Mouse (Mus musculus): ENCODE measurements around the gene Urad. TPM values are rescaled to one million over a fixed set of nuclear protein-coding genes. Genes with fewer than 3 reads are reported as not detected.

The Urad gene
- polyA plus RNA-seq, 1 experiment from 2014 or later = not detected

DNA sequence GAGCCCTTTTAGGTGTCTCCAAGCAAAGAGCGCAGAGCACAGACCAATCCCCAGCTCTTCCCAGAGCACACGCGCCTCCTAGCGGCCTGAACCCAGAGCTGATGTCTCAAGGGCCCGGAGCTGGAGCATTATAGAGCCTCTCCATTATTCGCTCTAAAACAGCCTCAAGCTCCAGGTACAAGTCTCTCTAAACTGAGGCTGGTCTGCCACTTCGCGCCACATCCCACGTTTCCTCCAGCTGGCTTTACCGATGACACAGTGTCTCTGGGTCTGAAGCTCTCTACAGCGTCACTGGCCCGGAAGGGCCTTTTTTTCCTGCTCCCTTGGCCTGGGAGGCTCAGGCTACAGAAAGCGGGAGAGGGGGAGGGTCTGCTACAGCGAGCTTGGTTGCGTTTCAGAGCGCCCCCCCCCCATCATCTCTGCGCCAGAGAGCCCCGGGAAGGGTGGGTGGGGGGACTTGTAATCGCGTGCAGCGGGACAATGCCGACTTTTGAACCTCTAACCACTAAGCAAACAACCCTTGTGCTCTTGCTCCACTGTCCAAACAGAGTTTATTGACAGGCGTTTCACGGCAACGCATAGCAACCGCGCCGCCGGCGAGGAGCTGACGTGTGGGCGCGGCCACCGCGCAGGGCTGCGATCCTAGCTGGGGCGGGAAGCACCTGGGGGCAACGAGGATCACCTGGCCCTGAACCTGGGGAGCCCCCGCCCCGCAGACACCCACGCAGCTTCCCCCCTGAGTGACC, 22.8 kb downstream of the Urad start:
- Histone ChIP-seq H3K27ac (no peak overlapping the region), H3K4me3 (peak overlapping the region; percentile 18), H3K36me3 (no peaks in the 10 kb centered on the region), H3K4me2 (peak overlapping the region; percentile 39), H3K9me3 (no peaks in the 10 kb centered on the region), H3K9ac (no peak overlapping the region), H3K27me3 (peaks cover 98% of the 10 kb centered on the region), H3K4me1 (peaks cover 15% of the 10 kb centered on the region)
- WGBS = under 1% methylated on average over 41 of the region's 41 CpGs
- ATAC-seq (ENCODE audit: insufficient number of reproducible peaks, insufficient read depth, low FRiP score, low TSS enrichment, low read depth) = 0 out of 2 replicates have a peak, but pooled peaks have one; percentile 56

DNA sequence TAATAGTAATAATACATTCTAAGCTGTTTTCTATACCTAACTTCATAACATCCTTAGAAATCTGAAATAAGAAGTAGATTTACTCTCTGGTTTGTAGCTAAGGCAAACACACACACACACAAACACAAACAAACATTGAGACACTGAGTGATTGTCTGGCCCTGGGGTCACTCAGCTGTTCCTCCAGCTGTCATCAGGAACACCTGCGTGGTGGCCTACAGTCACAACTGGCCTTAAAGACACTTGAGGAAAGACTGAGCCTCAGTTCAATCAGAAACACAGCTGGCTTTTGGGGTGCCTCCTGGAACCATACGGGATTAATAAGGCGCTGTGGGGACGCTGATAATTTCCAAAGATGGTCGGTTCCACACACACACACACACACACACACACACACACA, 25.0 kb downstream of the Urad start:
- Histone ChIP-seq H3K36me3 (no peaks in the 10 kb centered on the region), H3K27ac (no peak overlapping the region), H3K4me2 (no peak overlapping the region), H3K9ac (no peak overlapping the region), H3K4me3 (no peak overlapping the region), H3K4me1 (peaks cover 10% of the 10 kb centered on the region), H3K27me3 (peaks cover 98% of the 10 kb centered on the region), H3K9me3 (no peaks in the 10 kb centered on the region)
- ATAC-seq (ENCODE audit: insufficient number of reproducible peaks, insufficient read depth, low FRiP score, low TSS enrichment, low read depth) = no peak
- WGBS = 53% methylated on average over 5 of the region's 5 CpGs

DNA sequence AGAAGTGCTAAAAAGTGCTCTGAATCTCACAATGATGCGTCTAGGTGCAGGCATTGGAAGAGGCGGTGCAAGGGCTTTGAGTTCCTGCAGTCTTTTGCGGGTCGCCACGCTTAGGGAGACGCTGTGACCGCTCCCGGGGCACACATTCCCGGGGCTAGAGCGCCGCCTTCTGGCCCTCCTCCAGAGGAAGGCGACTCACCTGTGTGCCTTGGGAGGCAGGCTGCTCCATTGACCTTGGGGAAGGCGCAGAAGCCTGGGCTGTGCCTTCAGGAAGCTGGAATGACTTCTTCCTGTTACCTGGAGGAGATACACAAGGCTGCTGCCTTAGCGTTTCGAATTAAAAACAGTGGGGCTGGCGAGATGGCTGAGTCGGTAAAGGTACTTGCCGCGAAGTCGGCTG, 28.1 kb downstream of the Urad start:
- no peak for ATAC-seq (ENCODE audit: insufficient number of reproducible peaks, insufficient read depth, low FRiP score, low TSS enrichment, low read depth)
- 10% methylated on average over 20 of the region's 20 CpGs for WGBS
- Histone ChIP-seq H3K27me3 (peaks cover 84% of the 10 kb centered on the region), H3K4me1 (no peaks in the 10 kb centered on the region; the same call in 1 of the 2 replicates), H3K9ac (no peak overlapping the region), H3K4me2 (no peak overlapping the region), H3K36me3 (no peaks in the 10 kb centered on the region), H3K27ac (no peak overlapping the region), H3K9me3 (no peaks in the 10 kb centered on the region), H3K4me3 (no peak overlapping the region)

DNA sequence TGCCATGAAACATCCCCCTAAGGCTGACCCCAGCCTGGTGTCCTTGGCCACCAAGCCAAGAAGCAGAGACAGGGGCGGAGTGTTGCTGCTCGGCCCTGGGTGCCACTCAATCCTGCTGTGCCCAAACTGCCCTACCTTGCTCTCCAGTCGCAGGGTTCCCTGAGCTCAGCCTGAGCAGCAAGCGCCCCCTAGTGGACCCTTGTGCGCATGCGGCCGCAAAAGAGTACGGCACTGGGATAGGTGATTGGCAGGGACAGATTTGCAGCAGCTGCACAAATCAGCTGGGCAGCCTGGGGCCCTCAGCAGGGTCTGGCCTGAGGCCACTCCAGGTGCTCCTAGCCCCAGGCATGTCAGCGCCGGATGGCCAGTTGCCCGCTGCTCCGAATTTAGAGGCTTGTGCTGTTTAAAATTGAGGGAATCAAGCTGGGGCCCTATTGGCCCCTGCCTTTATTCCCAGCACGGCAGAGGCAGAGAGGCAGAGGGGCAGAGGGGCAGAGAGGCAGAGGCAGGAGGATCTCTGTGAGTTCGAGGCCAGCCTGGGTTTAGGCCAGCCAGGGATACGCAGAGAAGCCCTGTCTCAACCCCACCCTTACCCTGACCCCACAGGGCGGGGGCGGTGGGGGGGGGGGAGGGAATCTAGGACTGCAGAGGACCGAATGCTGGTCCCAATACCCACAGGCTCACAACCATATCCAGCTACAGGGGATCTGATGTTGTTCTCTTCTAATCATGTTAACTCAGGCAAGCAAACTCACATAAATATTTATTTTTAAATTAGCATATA, 28.9 kb downstream of the Urad start:
- no peaks in the 10 kb centered on the region for H3K36me3 ChIP-seq
- WGBS = 16% methylated on average over 18 of the region's 18 CpGs
- H3K4me2 ChIP-seq = no peak overlapping the region
- no peak overlapping the region for H3K4me3 ChIP-seq
- H3K4me1 ChIP-seq = no peaks in the 10 kb centered on the region; the same call in 1 of the 2 replicates
- H3K9me3 ChIP-seq = no peaks in the 10 kb centered on the region
- H3K27me3 ChIP-seq = peaks cover 82% of the 10 kb centered on the region
- no peak overlapping the region for H3K9ac ChIP-seq
- ATAC-seq (ENCODE audit: insufficient number of reproducible peaks, insufficient read depth, low FRiP score, low TSS enrichment, low read depth) = no peak
- no peak overlapping the region for H3K27ac ChIP-seq

DNA sequence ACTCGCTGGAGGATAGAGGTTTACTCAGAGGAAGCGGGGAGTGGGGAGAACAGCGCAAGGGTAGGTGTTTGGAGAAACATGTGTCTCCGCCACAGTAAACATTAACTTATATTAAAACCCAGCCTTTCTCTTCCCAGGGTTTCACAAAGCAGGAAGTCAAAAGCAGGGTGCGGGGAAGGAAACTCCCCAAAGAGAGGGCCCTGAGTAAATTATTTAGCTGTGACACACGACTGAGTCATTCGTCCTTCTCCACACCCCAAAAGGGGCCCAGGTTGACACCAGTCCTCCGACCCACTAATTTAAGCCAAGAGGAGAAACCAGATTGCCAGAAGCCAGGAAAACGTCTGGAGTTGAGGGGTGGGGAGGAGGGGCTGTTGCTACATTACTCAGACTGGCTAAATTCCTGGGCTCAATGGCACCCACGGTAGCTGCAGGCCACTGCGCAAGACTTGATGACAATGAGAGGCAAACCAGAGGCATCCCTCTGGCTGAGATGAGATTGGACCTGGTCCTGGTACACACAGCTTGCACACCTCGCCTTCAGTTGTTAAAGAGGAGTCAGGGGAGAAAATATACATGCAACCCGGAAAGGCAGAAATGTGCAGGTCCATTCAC, 29.6 kb downstream of the Urad start:
- H3K4me1 ChIP-seq = no peaks in the 10 kb centered on the region; the same call in 1 of the 2 replicates
- H3K27me3 ChIP-seq = peaks cover 82% of the 10 kb centered on the region
- H3K9me3 ChIP-seq = no peaks in the 10 kb centered on the region
- no peak overlapping the region for H3K4me2 ChIP-seq
- no peak overlapping the region for H3K9ac ChIP-seq
- no peak for ATAC-seq (ENCODE audit: insufficient number of reproducible peaks, insufficient read depth, low FRiP score, low TSS enrichment, low read depth)
- 33% methylated on average over 13 of the region's 13 CpGs for whole genome bisulfite sequencing
- no peak overlapping the region for H3K4me3 ChIP-seq
- no peak overlapping the region for H3K27ac ChIP-seq
- H3K36me3 ChIP-seq = no peaks in the 10 kb centered on the region

DNA sequence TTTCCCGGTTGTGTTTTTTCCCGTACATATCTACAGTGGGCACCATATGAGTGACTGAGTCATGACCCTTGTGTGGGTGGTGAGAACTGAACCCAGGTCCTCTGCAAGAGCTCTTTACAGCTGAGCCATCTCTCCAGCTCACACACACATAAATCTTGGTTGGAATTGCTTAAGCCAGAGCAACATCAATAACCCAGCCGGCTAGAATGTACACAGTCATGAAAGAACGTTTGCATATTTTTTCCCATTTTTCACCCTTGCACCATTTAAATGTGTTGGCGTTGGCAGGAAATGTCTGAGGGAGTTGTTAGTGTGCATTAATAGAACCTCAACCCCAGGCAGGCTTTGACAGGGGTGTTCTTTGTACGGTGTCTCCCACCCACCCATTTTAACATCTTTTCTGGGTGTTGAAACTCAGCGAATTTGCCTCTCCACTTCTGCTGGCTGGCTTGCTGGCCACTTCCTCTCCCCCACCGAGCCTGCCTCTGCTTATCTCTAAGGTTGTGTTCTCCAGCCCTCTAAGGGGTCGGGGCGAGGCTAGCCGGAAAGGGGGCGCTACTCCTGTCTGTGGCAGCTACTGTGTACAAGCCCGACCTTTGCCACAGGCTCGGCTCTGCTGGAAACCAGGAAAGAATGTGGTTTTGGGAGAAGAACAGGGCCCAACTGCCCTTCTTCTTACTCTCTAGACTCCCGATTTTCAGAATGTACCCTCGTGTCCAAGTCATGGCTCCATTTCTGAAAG, 30.3 kb downstream of the Urad start:
- 37% methylated on average over 16 of the region's 16 CpGs for WGBS
- H3K4me2 ChIP-seq = no peak overlapping the region

DNA sequence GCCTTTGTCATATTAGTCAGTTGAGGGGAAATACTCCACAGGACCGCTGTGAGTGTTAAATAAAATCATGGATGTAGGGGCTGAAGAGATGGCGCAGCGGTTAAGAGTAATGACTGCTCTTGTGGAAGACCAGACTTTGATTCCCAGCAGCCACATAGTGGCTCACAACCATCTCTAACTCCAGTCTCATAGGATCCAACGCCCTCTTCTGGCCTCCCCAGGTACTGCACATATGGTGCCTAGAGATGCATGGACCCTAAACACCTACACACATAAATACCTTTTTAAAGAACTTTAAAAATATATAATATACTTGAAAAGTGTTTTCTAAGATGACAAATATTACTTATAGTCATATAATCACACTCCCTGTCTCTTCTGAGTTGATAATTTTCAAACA, 37.9 kb downstream of the Urad start:
- no peak overlapping the region for H3K9ac ChIP-seq
- no peaks in the 10 kb centered on the region for H3K4me1 ChIP-seq
- H3K27me3 ChIP-seq = peaks cover 74% of the 10 kb centered on the region
- WGBS = 74% methylated on average over 4 of the region's 4 CpGs
- no peak overlapping the region for H3K4me2 ChIP-seq
- no peak for ATAC-seq (ENCODE audit: insufficient number of reproducible peaks, insufficient read depth, low FRiP score, low TSS enrichment, low read depth)
- no peaks in the 10 kb centered on the region for H3K9me3 ChIP-seq
- H3K4me3 ChIP-seq = no peak overlapping the region
- no peak overlapping the region for H3K27ac ChIP-seq
- H3K36me3 ChIP-seq = no peaks in the 10 kb centered on the region

More for the DNA sequence above, 30.3 kb downstream of the Urad start:
- Histone ChIP-seq H3K9me3 (no peaks in the 10 kb centered on the region), H3K27me3 (peaks cover 80% of the 10 kb centered on the region), H3K9ac (no peak overlapping the region), H3K4me1 (no peaks in the 10 kb centered on the region; the same call in 1 of the 2 replicates), H3K36me3 (no peaks in the 10 kb centered on the region), H3K27ac (no peak overlapping the region), H3K4me3 (no peak overlapping the region)
- ATAC-seq (ENCODE audit: insufficient number of reproducible peaks, insufficient read depth, low FRiP score, low TSS enrichment, low read depth) = no peak

DNA sequence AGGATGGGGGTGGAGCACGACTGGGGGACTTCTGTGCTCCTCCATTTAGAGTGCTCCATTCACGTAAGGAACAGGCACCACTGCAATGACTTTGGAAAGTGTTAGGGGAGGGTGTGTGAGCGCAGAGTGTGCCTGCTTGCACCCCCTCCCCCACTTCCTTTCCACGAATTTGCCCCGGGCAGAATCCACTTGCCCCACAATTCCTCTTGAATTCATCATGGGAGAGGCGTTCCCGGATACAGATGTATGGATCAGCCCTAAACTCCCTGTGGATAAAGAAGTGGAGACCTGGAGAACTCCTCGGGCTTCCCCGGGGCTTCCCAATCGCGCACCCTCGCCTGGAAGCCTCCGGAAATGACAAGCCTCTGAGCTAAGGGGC, 44.7 kb downstream of the Urad start:
- Histone ChIP-seq H3K27me3 (peaks cover 99% of the 10 kb centered on the region), H3K9ac (no peak overlapping the region), H3K4me2 (no peak overlapping the region), H3K9me3 (no peaks in the 10 kb centered on the region), H3K36me3 (no peaks in the 10 kb centered on the region), H3K4me3 (no peak overlapping the region), H3K27ac (no peak overlapping the region), H3K4me1 (no peaks in the 10 kb centered on the region)
- ATAC-seq (ENCODE audit: insufficient number of reproducible peaks, insufficient read depth, low FRiP score, low TSS enrichment, low read depth) = no peak
- 0% methylated on average over 13 of the region's 13 CpGs for WGBS

DNA sequence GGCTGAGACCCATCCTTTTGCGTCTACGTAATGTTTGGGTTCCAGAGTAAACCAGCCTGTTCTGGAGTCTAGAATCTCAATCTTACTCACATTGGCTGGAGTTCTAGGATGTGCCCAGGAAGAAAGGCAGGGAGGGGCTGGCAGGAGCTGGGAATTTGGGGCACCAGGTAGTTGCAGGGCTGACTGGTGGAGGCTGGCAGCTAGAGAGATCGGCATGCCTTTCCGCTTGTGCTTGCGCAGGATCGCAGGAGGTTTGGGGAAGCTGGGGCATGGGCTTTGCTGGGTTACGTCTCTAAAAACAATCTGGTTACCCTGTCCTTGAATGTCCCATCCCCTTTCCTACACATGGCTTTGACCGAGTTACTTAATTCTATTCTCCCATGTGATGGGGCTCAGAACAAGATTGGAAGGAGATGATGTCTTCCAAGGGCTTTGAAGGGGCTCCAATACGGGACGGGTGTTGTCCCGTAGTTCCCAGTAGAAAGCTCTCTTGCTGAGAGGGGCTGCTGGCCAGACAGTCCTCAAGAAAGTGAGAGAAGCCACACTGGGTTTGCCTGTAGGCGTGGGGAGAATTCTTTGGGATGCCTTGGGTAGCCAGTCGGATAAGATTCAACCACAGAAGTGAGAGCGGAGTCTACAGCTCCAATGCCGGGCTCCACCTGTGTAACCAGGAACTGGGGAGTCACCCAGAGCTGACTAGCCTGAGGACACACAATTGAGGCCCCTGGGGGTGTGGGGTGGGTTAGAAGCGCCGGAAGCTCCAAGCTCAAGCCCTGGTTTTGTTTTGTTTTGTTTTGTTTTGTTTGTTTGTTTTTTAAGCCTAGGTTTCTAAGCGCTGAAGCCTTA, 45.3 kb downstream of the Urad start:
- ATAC-seq (ENCODE audit: insufficient number of reproducible peaks, insufficient read depth, low FRiP score, low TSS enrichment, low read depth) = no peak
- no peaks in the 10 kb centered on the region for H3K36me3 ChIP-seq
- H3K4me2 ChIP-seq = no peak overlapping the region
- H3K27ac ChIP-seq = no peak overlapping the region
- H3K27me3 ChIP-seq = peaks cover 99% of the 10 kb centered on the region
- no peak overlapping the region for H3K9ac ChIP-seq
- WGBS = 1% methylated on average over 18 of the region's 18 CpGs
- H3K4me3 ChIP-seq = no peak overlapping the region
- H3K9me3 ChIP-seq = no peaks in the 10 kb centered on the region
- H3K4me1 ChIP-seq = no peaks in the 10 kb centered on the region

DNA sequence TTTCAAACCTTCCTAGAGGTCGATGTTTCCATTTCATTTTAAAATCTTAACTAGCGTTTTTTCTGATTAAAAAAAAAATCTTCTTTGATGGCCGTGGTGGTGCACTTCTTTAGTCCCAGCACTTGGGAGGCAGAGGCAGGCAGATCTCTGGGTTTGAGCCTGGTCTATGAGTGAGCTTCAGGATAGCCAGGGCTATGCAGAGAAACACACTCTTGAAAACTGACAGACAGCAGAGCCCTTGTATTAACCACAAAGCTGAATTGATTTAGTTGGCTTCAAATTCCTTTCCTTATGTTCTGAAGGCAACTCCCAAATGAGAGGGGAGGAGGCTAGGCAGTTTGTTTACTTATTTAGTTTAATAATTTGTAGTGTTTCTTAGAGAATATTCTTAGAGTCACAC, 46.5 kb downstream of the Urad start:
- no peak for ATAC-seq (ENCODE audit: insufficient number of reproducible peaks, insufficient read depth, low FRiP score, low TSS enrichment, low read depth)
- no peaks in the 10 kb centered on the region for H3K4me1 ChIP-seq
- H3K9me3 ChIP-seq = no peaks in the 10 kb centered on the region
- H3K36me3 ChIP-seq = no peaks in the 10 kb centered on the region
- H3K27me3 ChIP-seq = peaks cover 99% of the 10 kb centered on the region
- H3K27ac ChIP-seq = no peak overlapping the region
- H3K4me3 ChIP-seq = no peak overlapping the region
- no peak overlapping the region for H3K9ac ChIP-seq
- WGBS = 18% methylated on average over 3 of the region's 3 CpGs
- no peak overlapping the region for H3K4me2 ChIP-seq

Data from embryonic facial prominence, embryonic 13.5 days (tissue).